Mouse (Mus musculus): ENCODE data around the gene Rpa1. TPM values are rescaled to one million over a fixed set of nuclear protein-coding genes. Genes with fewer than 3 reads are reported as not detected.

Rpa1 gene
- polyA plus RNA-seq, 1 experiment from 2014 or later: 100 TPM

DNA sequence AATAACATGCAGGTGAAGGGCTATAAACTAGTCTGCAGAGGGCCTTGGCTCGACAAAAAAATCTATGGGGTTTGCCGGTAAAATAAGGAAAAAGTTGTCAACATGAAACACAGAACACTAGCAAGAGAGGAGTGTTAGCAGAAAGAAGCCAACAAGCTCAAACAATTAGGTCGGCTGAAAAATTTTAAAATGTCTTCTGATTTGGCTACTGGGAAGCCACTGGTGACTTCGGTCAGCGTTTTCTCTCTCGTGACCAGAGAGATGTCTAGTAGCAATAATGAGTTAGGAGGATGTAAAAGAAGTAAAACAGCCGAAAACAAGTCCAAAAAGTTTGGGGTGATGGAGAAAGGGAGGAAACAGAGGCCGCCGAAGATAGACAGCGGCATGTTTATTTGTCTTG is 528 bp downstream of the Rpa1 start:
- H3K4me1 ChIP-seq (replicated peaks; ENCODE audit: control insufficient read depth, insufficient read depth, low read length): no peaks in the 10 kb centered on the region
- H3K9me3 ChIP-seq (ENCODE audit: control insufficient read depth, low read length): no peaks in the 10 kb centered on the region
- H3K4me3 ChIP-seq (ENCODE audit: low read depth, low read length): peak overlapping the region; percentile 80
- H3K27ac ChIP-seq (ENCODE audit: low read depth, low read length): no peak overlapping the region
- H3K9ac ChIP-seq (ENCODE audit: low read depth, low read length): peak overlapping the region; percentile 83
- WGBS: 4% methylated on average over 10 of the region's 10 CpGs
- no peak for ATAC-seq (ENCODE audit: low FRiP score)
- H3K4me2 ChIP-seq (replicated peaks; ENCODE audit: low read depth, low read length): peak overlapping the region; percentile 85
- peak; percentile 6 for DNase-seq (ENCODE audit: low spot score)
- no peaks in the 10 kb centered on the region for H3K27me3 ChIP-seq (ENCODE audit: control insufficient read depth, insufficient read depth, low read length)
- no peaks in the 10 kb centered on the region for H3K36me3 ChIP-seq (ENCODE audit: control insufficient read depth, insufficient read depth, low read length)

GRCm38 (mm10) chr11:75347188-75347585 is 937 bp downstream of the Rpa1 start:
- ATAC-seq (ENCODE audit: low FRiP score) (no peak), DNase-seq (ENCODE audit: low spot score) (no peak)

DNA sequence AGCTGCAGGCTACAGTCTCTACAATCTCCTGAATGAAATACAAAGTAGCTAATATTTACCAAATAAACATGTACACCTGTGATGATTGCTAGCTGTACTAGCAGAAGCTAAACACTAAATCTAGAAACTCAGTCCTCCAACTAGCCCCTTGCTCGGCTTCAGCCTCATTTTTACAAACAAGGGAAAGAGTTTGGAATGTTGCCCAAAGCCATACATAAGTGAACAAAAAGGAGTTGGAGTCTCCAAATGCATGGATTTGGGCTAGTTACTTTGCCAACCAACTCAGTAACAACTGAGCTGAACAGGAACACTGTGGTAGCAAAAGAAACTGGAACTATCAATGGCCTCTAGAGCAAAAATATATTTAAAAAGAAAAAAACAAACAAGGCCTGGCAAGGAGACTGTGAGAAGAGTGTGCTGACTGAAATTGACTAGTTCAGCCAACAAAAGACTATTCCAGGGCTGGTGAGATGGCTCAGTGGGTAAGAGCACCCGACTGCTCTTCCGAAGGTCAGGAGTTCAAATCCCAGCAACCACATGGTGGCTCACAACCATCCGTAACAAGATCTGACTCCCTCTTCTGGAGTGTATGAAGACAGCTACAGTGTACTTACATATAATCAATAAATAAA is 1.5 kb downstream of the Rpa1 start:
- no peak overlapping the region for H3K4me3 ChIP-seq (ENCODE audit: low read depth, low read length)
- WGBS: 65% methylated on average over 3 of the region's 4 CpGs
- no peaks in the 10 kb centered on the region for H3K36me3 ChIP-seq (ENCODE audit: control insufficient read depth, insufficient read depth, low read length)
- no peaks in the 10 kb centered on the region for H3K4me1 ChIP-seq (replicated peaks; ENCODE audit: control insufficient read depth, insufficient read depth, low read length)
- no peak overlapping the region for H3K4me2 ChIP-seq (replicated peaks; ENCODE audit: low read depth, low read length)
- no peak overlapping the region for H3K27ac ChIP-seq (ENCODE audit: low read depth, low read length)
- ATAC-seq (ENCODE audit: low FRiP score): no peak
- H3K9ac ChIP-seq (ENCODE audit: low read depth, low read length): no peak overlapping the region
- no peaks in the 10 kb centered on the region for H3K27me3 ChIP-seq (ENCODE audit: control insufficient read depth, insufficient read depth, low read length)
- DNase-seq (ENCODE audit: low spot score): no peak
- H3K9me3 ChIP-seq (ENCODE audit: control insufficient read depth, low read length): no peaks in the 10 kb centered on the region

More at GRCm38 (mm10) chr11:75347188-75347585, 937 bp downstream of the Rpa1 start:
- no peaks in the 10 kb centered on the region for H3K4me1 ChIP-seq (replicated peaks; ENCODE audit: control insufficient read depth, insufficient read depth, low read length)
- no peak overlapping the region for H3K27ac ChIP-seq (ENCODE audit: low read depth, low read length)
- no peaks in the 10 kb centered on the region for H3K27me3 ChIP-seq (ENCODE audit: control insufficient read depth, insufficient read depth, low read length)
- H3K4me3 ChIP-seq (ENCODE audit: low read depth, low read length): peak overlapping the region; percentile 80
- H3K9ac ChIP-seq (ENCODE audit: low read depth, low read length): peak overlapping the region; percentile 83; the same call in 1 of the 2 replicates
- H3K36me3 ChIP-seq (ENCODE audit: control insufficient read depth, insufficient read depth, low read length): no peaks in the 10 kb centered on the region
- H3K4me2 ChIP-seq (replicated peaks; ENCODE audit: low read depth, low read length): peak overlapping the region; percentile 85
- no peaks in the 10 kb centered on the region for H3K9me3 ChIP-seq (ENCODE audit: control insufficient read depth, low read length)
- WGBS: 55% methylated on average over 10 of the region's 10 CpGs

- H3K36me3 ChIP-seq (ENCODE audit: control insufficient read depth, insufficient read depth, low read length): no peaks in the 10 kb centered on the region
- H3K4me1 ChIP-seq (replicated peaks; ENCODE audit: control insufficient read depth, insufficient read depth, low read length): no peaks in the 10 kb centered on the region
- H3K9me3 ChIP-seq (ENCODE audit: control insufficient read depth, low read length): no peaks in the 10 kb centered on the region
- ATAC-seq (ENCODE audit: low FRiP score): no peak
- DNase-seq (ENCODE audit: low spot score): no peak
- no peak overlapping the region for H3K27ac ChIP-seq (ENCODE audit: low read depth, low read length)
- H3K9ac ChIP-seq (ENCODE audit: low read depth, low read length): no peak overlapping the region
- no peaks in the 10 kb centered on the region for H3K27me3 ChIP-seq (ENCODE audit: control insufficient read depth, insufficient read depth, low read length)
- no peak overlapping the region for H3K4me3 ChIP-seq (ENCODE audit: low read depth, low read length)
- no peak overlapping the region for H3K4me2 ChIP-seq (replicated peaks; ENCODE audit: low read depth, low read length)
- 94% methylated on average over 5 of the region's 5 CpGs for WGBS
These were observed 3.4 kb downstream of the Rpa1 start for GRCm38 (mm10) chr11:75344716-75345115.

DNA sequence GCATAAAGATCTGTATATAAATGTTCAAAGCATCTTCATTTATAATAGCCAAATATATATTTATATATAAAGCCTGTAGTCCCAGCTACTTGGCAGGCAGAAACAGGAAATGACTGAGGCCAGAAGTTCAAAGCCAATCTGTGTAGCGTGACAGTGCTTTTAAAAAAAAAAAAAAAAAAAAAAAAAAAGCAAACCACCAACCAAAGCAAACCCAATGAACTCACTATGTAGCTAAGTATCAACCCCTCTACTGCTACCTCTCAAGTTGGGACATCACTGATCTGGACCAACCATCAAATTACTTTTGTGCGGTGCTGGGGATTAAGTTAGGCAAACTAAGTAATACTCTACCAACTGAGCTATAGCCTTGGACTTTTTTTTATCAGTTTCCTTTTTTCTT is 4.0 kb downstream of the Rpa1 start:
- Histone ChIP-seq H3K9me3 (ENCODE audit: control insufficient read depth, low read length) (no peaks in the 10 kb centered on the region), H3K27ac (ENCODE audit: low read depth, low read length) (no peak overlapping the region), H3K9ac (ENCODE audit: low read depth, low read length) (no peak overlapping the region), H3K4me3 (ENCODE audit: low read depth, low read length) (no peak overlapping the region), H3K4me2 (replicated peaks; ENCODE audit: low read depth, low read length) (no peak overlapping the region), H3K4me1 (replicated peaks; ENCODE audit: control insufficient read depth, insufficient read depth, low read length) (no peaks in the 10 kb centered on the region), H3K27me3 (ENCODE audit: control insufficient read depth, insufficient read depth, low read length) (no peaks in the 10 kb centered on the region), H3K36me3 (ENCODE audit: control insufficient read depth, insufficient read depth, low read length) (no peaks in the 10 kb centered on the region)
- ATAC-seq (ENCODE audit: low FRiP score): no peak
- DNase-seq (ENCODE audit: low spot score): no peak
- 78% methylated on average over 2 of the region's 2 CpGs for WGBS

- ATAC-seq (ENCODE audit: low FRiP score) (no peak), DNase-seq (ENCODE audit: low spot score) (no peak)
- Histone ChIP-seq H3K4me1 (replicated peaks; ENCODE audit: control insufficient read depth, insufficient read depth, low read length) (no peaks in the 10 kb centered on the region), H3K4me2 (replicated peaks; ENCODE audit: low read depth, low read length) (no peak overlapping the region), H3K36me3 (ENCODE audit: control insufficient read depth, insufficient read depth, low read length) (no peaks in the 10 kb centered on the region), H3K27me3 (ENCODE audit: control insufficient read depth, insufficient read depth, low read length) (no peaks in the 10 kb centered on the region), H3K4me3 (ENCODE audit: low read depth, low read length) (no peak overlapping the region), H3K27ac (ENCODE audit: low read depth, low read length) (no peak overlapping the region), H3K9ac (ENCODE audit: low read depth, low read length) (no peak overlapping the region), H3K9me3 (ENCODE audit: control insufficient read depth, low read length) (no peaks in the 10 kb centered on the region)
- 98% methylated on average over 2 of the region's 2 CpGs for WGBS
These were observed 5.0 kb downstream of the Rpa1 start for GRCm38 (mm10) chr11:75343096-75343495.

DNA sequence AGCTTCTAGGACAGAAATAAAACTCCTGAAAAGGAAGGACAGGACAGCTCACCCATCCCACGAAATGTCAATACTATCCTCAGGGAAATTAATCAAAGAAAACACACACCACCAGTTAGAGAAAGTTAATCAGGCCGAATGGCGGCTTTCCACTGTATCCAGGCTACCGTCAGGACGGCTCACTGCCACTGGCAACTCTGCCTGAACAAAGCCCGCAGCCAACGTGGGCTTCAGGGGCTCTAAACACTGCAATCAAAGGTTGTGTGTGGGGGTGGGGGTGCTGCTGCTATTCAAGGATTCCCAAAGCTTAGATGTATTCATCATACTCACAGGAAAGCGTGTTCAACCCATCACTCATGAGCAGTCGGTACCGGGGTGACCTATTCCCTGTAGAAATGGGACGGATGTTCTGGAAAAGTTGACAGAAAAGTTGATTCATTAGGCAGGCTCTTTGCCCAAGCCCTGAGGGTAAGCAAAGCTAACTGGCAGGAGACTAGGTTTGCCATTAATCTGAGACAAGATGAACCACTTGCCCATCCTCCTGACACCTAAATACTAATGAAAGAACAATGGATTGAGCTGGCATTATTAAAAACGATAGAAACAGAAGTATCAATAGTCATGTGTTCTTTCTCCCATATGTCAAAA is 7.3 kb downstream of the Rpa1 start:
- Histone ChIP-seq H3K4me3 (ENCODE audit: low read depth, low read length) (no peak overlapping the region), H3K27me3 (ENCODE audit: control insufficient read depth, insufficient read depth, low read length) (no peaks in the 10 kb centered on the region), H3K36me3 (ENCODE audit: control insufficient read depth, insufficient read depth, low read length) (no peaks in the 10 kb centered on the region), H3K4me1 (replicated peaks; ENCODE audit: control insufficient read depth, insufficient read depth, low read length) (no peaks in the 10 kb centered on the region), H3K9me3 (ENCODE audit: control insufficient read depth, low read length) (no peaks in the 10 kb centered on the region), H3K9ac (ENCODE audit: low read depth, low read length) (no peak overlapping the region), H3K27ac (ENCODE audit: low read depth, low read length) (no peak overlapping the region), H3K4me2 (replicated peaks; ENCODE audit: low read depth, low read length) (no peak overlapping the region)
- DNase-seq (ENCODE audit: low spot score): no peak
- 86% methylated on average over 12 of the region's 12 CpGs for WGBS
- ATAC-seq (ENCODE audit: low FRiP score): no peak

- WGBS: 93% methylated on average over 14 of the region's 14 CpGs
- H3K4me2 ChIP-seq (replicated peaks; ENCODE audit: low read depth, low read length): no peak overlapping the region
- H3K4me1 ChIP-seq (replicated peaks; ENCODE audit: control insufficient read depth, insufficient read depth, low read length): no peaks in the 10 kb centered on the region
- no peaks in the 10 kb centered on the region for H3K27me3 ChIP-seq (ENCODE audit: control insufficient read depth, insufficient read depth, low read length)
- ATAC-seq (ENCODE audit: low FRiP score): no peak
- no peaks in the 10 kb centered on the region for H3K36me3 ChIP-seq (ENCODE audit: control insufficient read depth, insufficient read depth, low read length)
- no peaks in the 10 kb centered on the region for H3K9me3 ChIP-seq (ENCODE audit: control insufficient read depth, low read length)
- H3K9ac ChIP-seq (ENCODE audit: low read depth, low read length): no peak overlapping the region
- no peak overlapping the region for H3K4me3 ChIP-seq (ENCODE audit: low read depth, low read length)
- DNase-seq (ENCODE audit: low spot score): no peak
- no peak overlapping the region for H3K27ac ChIP-seq (ENCODE audit: low read depth, low read length)
These were observed 8.0 kb downstream of the Rpa1 start for GRCm38 (mm10) chr11:75340076-75340475.

DNA sequence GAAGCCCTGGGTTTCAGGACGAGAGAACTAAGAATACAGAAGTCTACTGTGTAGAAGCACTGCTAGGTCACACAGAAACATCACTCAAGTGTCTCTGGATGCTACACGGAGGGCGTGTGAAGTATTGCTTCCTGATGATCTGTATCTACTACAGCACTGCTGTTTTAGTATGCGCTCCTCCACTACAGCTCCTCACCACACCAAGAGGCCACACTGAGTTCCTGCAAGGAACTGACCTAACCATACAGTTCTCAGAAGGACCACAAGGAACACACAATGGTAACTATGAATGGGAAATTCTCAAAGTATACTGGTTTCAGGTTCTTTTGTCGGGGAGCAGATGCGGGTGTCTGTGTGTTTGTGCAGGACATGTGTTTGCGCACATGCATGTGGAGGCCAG is 10.9 kb downstream of the Rpa1 start:
- no peak overlapping the region for H3K9ac ChIP-seq (ENCODE audit: low read depth, low read length)
- H3K9me3 ChIP-seq (ENCODE audit: control insufficient read depth, low read length): no peaks in the 10 kb centered on the region
- H3K27me3 ChIP-seq (ENCODE audit: control insufficient read depth, insufficient read depth, low read length): no peaks in the 10 kb centered on the region
- H3K36me3 ChIP-seq (ENCODE audit: control insufficient read depth, insufficient read depth, low read length): no peaks in the 10 kb centered on the region
- H3K4me1 ChIP-seq (replicated peaks; ENCODE audit: control insufficient read depth, insufficient read depth, low read length): no peaks in the 10 kb centered on the region
- DNase-seq (ENCODE audit: low spot score) (no peak), ATAC-seq (ENCODE audit: low FRiP score) (no peak)
- H3K4me2 ChIP-seq (replicated peaks; ENCODE audit: low read depth, low read length): no peak overlapping the region
- 93% methylated on average over 7 of the region's 7 CpGs for WGBS
- H3K27ac ChIP-seq (ENCODE audit: low read depth, low read length): no peak overlapping the region
- no peak overlapping the region for H3K4me3 ChIP-seq (ENCODE audit: low read depth, low read length)

All from hindbrain, embryonic 11.5 days (tissue).